Mouse (Mus musculus): ENCODE data around the gene Arhgef19. TPM values are rescaled to one million over a fixed set of nuclear protein-coding genes. Genes with fewer than 3 reads are reported as not detected.

Gene Arhgef19
- polyA plus RNA-seq, 1 experiment from 2014 or later, result 20.9 TPM

- H3K36me3 ChIP-seq, result 0 out of 2 replicates have a peak, but pooled peaks cover 7% of the 10 kb centered on the region
- H3K4me3 ChIP-seq (replicated peaks), result peak overlapping the region; percentile 49
- H3K4me1 ChIP-seq, result peaks cover 47% of the 10 kb centered on the region
- H3K9ac ChIP-seq, result no peak overlapping the region
- peaks cover 22% of the 10 kb centered on the region for H3K27me3 ChIP-seq (replicated peaks)
- H3K4me2 ChIP-seq, result peak overlapping the region; percentile 80
- 14% methylated on average over 11 of the region's 11 CpGs for WGBS
- H3K27ac ChIP-seq, result 0 out of 2 replicates have a peak overlapping the region, but pooled peaks have one; percentile 51
- H3K9me3 ChIP-seq, result no peaks in the 10 kb centered on the region
- ATAC-seq (ENCODE audit: insufficient read depth, low FRiP score, low read depth), result peak; percentile 45
Observed at GRCm38 (mm10) chr4:141248614-141248978, 9.3 kb downstream of the Arhgef19 start.

GRCm38 (mm10) chr4:141249383-141249782, 10.1 kb downstream of the Arhgef19 start:
- Histone ChIP-seq H3K4me2 (no peak overlapping the region), H3K36me3 (0 out of 2 replicates have a peak, but pooled peaks cover 7% of the 10 kb centered on the region), H3K4me3 (replicated peaks) (no peak overlapping the region), H3K27ac (no peak overlapping the region), H3K27me3 (replicated peaks) (peaks cover 22% of the 10 kb centered on the region), H3K9me3 (no peaks in the 10 kb centered on the region), H3K4me1 (peaks cover 50% of the 10 kb centered on the region), H3K9ac (no peak overlapping the region)
- WGBS, result 84% methylated on average over 11 of the region's 11 CpGs
- ATAC-seq (ENCODE audit: insufficient read depth, low FRiP score, low read depth), result no peak

- H3K4me1 ChIP-seq, result peaks cover 42% of the 10 kb centered on the region
- no peak overlapping the region for H3K27ac ChIP-seq
- no peak for ATAC-seq (ENCODE audit: insufficient read depth, low FRiP score, low read depth)
- H3K4me3 ChIP-seq (replicated peaks), result no peak overlapping the region
- H3K36me3 ChIP-seq, result 0 out of 2 replicates have a peak, but pooled peaks cover 12% of the 10 kb centered on the region
- H3K9ac ChIP-seq, result no peak overlapping the region
- H3K27me3 ChIP-seq (replicated peaks), result peaks cover 22% of the 10 kb centered on the region
- 84% methylated on average over 8 of the region's 8 CpGs for WGBS
- H3K4me2 ChIP-seq, result no peak overlapping the region
- no peaks in the 10 kb centered on the region for H3K9me3 ChIP-seq
Observed at GRCm38 (mm10) chr4:141251071-141251470, 11.8 kb downstream of the Arhgef19 start.

- no peak overlapping the region for H3K4me2 ChIP-seq
- H3K4me3 ChIP-seq (replicated peaks), result no peak overlapping the region
- ATAC-seq (ENCODE audit: insufficient read depth, low FRiP score, low read depth), result no peak
- no peak overlapping the region for H3K9ac ChIP-seq
- no peak overlapping the region for H3K27ac ChIP-seq
- 0 out of 2 replicates have a peak, but pooled peaks cover 12% of the 10 kb centered on the region for H3K36me3 ChIP-seq
- H3K4me1 ChIP-seq, result peaks cover 31% of the 10 kb centered on the region
- H3K9me3 ChIP-seq, result no peaks in the 10 kb centered on the region
- peaks cover 8% of the 10 kb centered on the region; the same call in 1 of the 2 replicates for H3K27me3 ChIP-seq (replicated peaks)
- 67% methylated on average over 2 of the region's 2 CpGs for WGBS
Observed at GRCm38 (mm10) chr4:141252641-141253040, 13.3 kb downstream of the Arhgef19 start.

GRCm38 (mm10) chr4:141254234-141254633, 14.9 kb downstream of the Arhgef19 start:
- H3K4me3 ChIP-seq (replicated peaks), result no peak overlapping the region
- no peak for ATAC-seq (ENCODE audit: insufficient read depth, low FRiP score, low read depth)
- peaks cover 20% of the 10 kb centered on the region for H3K4me1 ChIP-seq
- H3K9ac ChIP-seq, result no peak overlapping the region
- WGBS, result 59% methylated on average over 16 of the region's 16 CpGs
- H3K4me2 ChIP-seq, result 0 out of 2 replicates have a peak overlapping the region, but pooled peaks have one; percentile 13
- peak overlapping the region; percentile 67 for H3K27ac ChIP-seq
- no peaks in the 10 kb centered on the region for H3K9me3 ChIP-seq
- no peaks in the 10 kb centered on the region for H3K27me3 ChIP-seq (replicated peaks)
- 0 out of 2 replicates have a peak, but pooled peaks cover 12% of the 10 kb centered on the region for H3K36me3 ChIP-seq

GRCm38 (mm10) chr4:141257440-141257839, 18.1 kb downstream of the Arhgef19 start:
- H3K27ac ChIP-seq, result no peak overlapping the region
- H3K9me3 ChIP-seq, result no peaks in the 10 kb centered on the region
- no peak overlapping the region for H3K4me3 ChIP-seq (replicated peaks)
- no peak overlapping the region for H3K9ac ChIP-seq
- H3K4me1 ChIP-seq, result peaks cover 26% of the 10 kb centered on the region
- no peaks in the 10 kb centered on the region for H3K27me3 ChIP-seq (replicated peaks)
- H3K36me3 ChIP-seq, result 0 out of 2 replicates have a peak, but pooled peaks cover 5% of the 10 kb centered on the region
- WGBS, result 70% methylated on average over 5 of the region's 5 CpGs
- ATAC-seq (ENCODE audit: insufficient read depth, low FRiP score, low read depth), result no peak
- no peak overlapping the region for H3K4me2 ChIP-seq

GRCm38 (mm10) chr4:141259413-141259812, 20.1 kb downstream of the Arhgef19 start:
- no peak overlapping the region for H3K4me3 ChIP-seq (replicated peaks)
- H3K27ac ChIP-seq, result peak overlapping the region; percentile 45; the same call in 1 of the 2 replicates
- H3K27me3 ChIP-seq (replicated peaks), result no peaks in the 10 kb centered on the region
- 73% methylated on average over 12 of the region's 12 CpGs for WGBS
- no peak overlapping the region for H3K9ac ChIP-seq
- no peaks in the 10 kb centered on the region for H3K9me3 ChIP-seq
- peaks cover 16% of the 10 kb centered on the region for H3K4me1 ChIP-seq
- H3K4me2 ChIP-seq, result peak overlapping the region; percentile 43; the same call in 1 of the 2 replicates
- 0 out of 2 replicates have a peak, but pooled peaks cover 5% of the 10 kb centered on the region for H3K36me3 ChIP-seq
- no peak for ATAC-seq (ENCODE audit: insufficient read depth, low FRiP score, low read depth)

- Histone ChIP-seq H3K36me3 (0 out of 2 replicates have a peak, but pooled peaks cover 4% of the 10 kb centered on the region), H3K27me3 (replicated peaks) (no peaks in the 10 kb centered on the region), H3K27ac (peak overlapping the region; percentile 68; the same call in 1 of the 2 replicates), H3K9me3 (no peaks in the 10 kb centered on the region), H3K4me1 (peaks cover 11% of the 10 kb centered on the region; the same call in 1 of the 2 replicates), H3K9ac (no peak overlapping the region), H3K4me2 (peak overlapping the region; percentile 43), H3K4me3 (replicated peaks) (no peak overlapping the region; the same call in 1 of the 2 replicates)
- WGBS, result 39% methylated on average over 16 of the region's 16 CpGs
- peak; percentile 80 for ATAC-seq (ENCODE audit: insufficient read depth, low FRiP score, low read depth)
Observed at GRCm38 (mm10) chr4:141260007-141260723, 20.9 kb downstream of the Arhgef19 start.

GRCm38 (mm10) chr4:141262906-141263637, 23.8 kb downstream of the Arhgef19 start:
- Histone ChIP-seq H3K9me3 (no peaks in the 10 kb centered on the region), H3K27ac (no peak overlapping the region), H3K9ac (no peak overlapping the region), H3K4me2 (no peak overlapping the region), H3K36me3 (no peaks in the 10 kb centered on the region), H3K4me1 (peaks cover 12% of the 10 kb centered on the region), H3K4me3 (replicated peaks) (no peak overlapping the region), H3K27me3 (replicated peaks) (no peaks in the 10 kb centered on the region)
- no peak for ATAC-seq (ENCODE audit: insufficient read depth, low FRiP score, low read depth)
- WGBS, result 74% methylated on average over 10 of the region's 10 CpGs

GRCm38 (mm10) chr4:141265979-141266637, 26.8 kb downstream of the Arhgef19 start:
- ATAC-seq (ENCODE audit: insufficient read depth, low FRiP score, low read depth), result no peak
- Histone ChIP-seq H3K4me3 (replicated peaks) (no peak overlapping the region), H3K36me3 (no peaks in the 10 kb centered on the region), H3K9ac (no peak overlapping the region), H3K9me3 (no peaks in the 10 kb centered on the region), H3K4me2 (no peak overlapping the region), H3K4me1 (peaks cover 6% of the 10 kb centered on the region; the same call in 1 of the 2 replicates), H3K27me3 (replicated peaks) (no peaks in the 10 kb centered on the region), H3K27ac (no peak overlapping the region)
- 90% methylated on average over 3 of the region's 3 CpGs for WGBS

- H3K4me1 ChIP-seq, result peaks cover 15% of the 10 kb centered on the region
- no peaks in the 10 kb centered on the region for H3K9me3 ChIP-seq
- H3K36me3 ChIP-seq, result no peaks in the 10 kb centered on the region
- no peak for ATAC-seq (ENCODE audit: insufficient read depth, low FRiP score, low read depth)
- H3K4me3 ChIP-seq (replicated peaks), result no peak overlapping the region
- no peaks in the 10 kb centered on the region for H3K27me3 ChIP-seq (replicated peaks)
- WGBS, result 73% methylated on average over 3 of the region's 3 CpGs
- no peak overlapping the region for H3K27ac ChIP-seq
- no peak overlapping the region for H3K4me2 ChIP-seq
- no peak overlapping the region for H3K9ac ChIP-seq
Observed at GRCm38 (mm10) chr4:141267250-141267649, 28.0 kb downstream of the Arhgef19 start.
